Mouse (Mus musculus) stomach, embryonic 16.5 days (tissue): Measurements from ENCODE around the gene Myh7. TPM values are rescaled to one million over a fixed set of nuclear protein-coding genes. Genes with fewer than 3 reads are reported as not detected.
A peak's percentile ranks its signal among the peaks of the same experiment; 100 is the strongest.

Experiments
- ATAC-seq: fragments of 200-750 bp; cut with Nextera tagmentation; 2 replicates; pipeline ENCODE4 v1.8.0; 2017; ENCODE audit warnings: moderate number of reproducible peaks, moderate TSS enrichment; ENCODE audit not compliant: insufficient read depth, low FRiP score
- H3K27ac ChIP-seq: fragments of 300-500 bp; sonication (generic); 2 replicates; pipeline ENCODE4 v1.5.1; 2014; ENCODE audit warnings: low read length
- H3K27me3 ChIP-seq: fragments of 300-500 bp; sonication (generic); 2 replicates; pipeline ENCODE4 v1.6.1; 2014; ENCODE audit warnings: low read length, control low read depth, mixed read lengths; ENCODE audit not compliant: control insufficient read depth, insufficient read depth
- H3K36me3 ChIP-seq: fragments of 300-500 bp; sonication (generic); 2 replicates; pipeline ENCODE4 v1.6.1; 2014; ENCODE audit warnings: low read length; ENCODE audit not compliant: control insufficient read depth, insufficient read depth
- H3K4me1 ChIP-seq: fragments of 300-500 bp; sonication (generic); 2 replicates; pipeline ENCODE4 v1.6.1; 2014; ENCODE audit warnings: low read length, control low read depth, mixed read lengths; ENCODE audit not compliant: control insufficient read depth, insufficient read depth
- H3K4me2 ChIP-seq: fragments of 300-500 bp; sonication (generic); 2 replicates; pipeline ENCODE4 v1.6.1; 2014; ENCODE audit warnings: low read depth, low read length, mixed read lengths
- H3K4me3 ChIP-seq: fragments of 300-500 bp; sonication (generic); replicated peaks from 2 replicates; pipeline ENCODE4 v1.5.1; 2014; ENCODE audit warnings: mild to moderate bottlenecking, low read length
- H3K9ac ChIP-seq: fragments of 300-500 bp; sonication (generic); 2 replicates; pipeline ENCODE4 v1.6.1; 2014; ENCODE audit warnings: low read length
- H3K9me3 ChIP-seq: fragments of 300-500 bp; sonication (generic); replicated peaks from 2 replicates; pipeline ENCODE4 v1.6.1; 2016; ENCODE audit warnings: low read length, control low read depth; ENCODE audit not compliant: control insufficient read depth
- WGBS: fragments of 180-500 bp; shearing (Covaris S2); extraction: QIAGEN DNeasy Blood & Tissue Kit; methylation state at CpG from one replicate; pipeline ENCODE4 v1.1.7; 2014; 5-methylcytosine and 5-hydroxymethylcytosine counted together
- microRNA counts: library from miRNA; unstranded; fragments of <30 nt; microRNA quantifications from one replicate; lab custom pipeline; 2016
- microRNA-seq: library from miRNA; unstranded; fragments of <30 nt; microRNA quantifications from one replicate; pipeline ENCODE4, GENCODE M21; 2016
- polyA plus RNA-seq: library from polyadenylated mRNA; unstranded; fragments of >200 nt; fragmentation: Nextera tagmentation; extraction: Ambion mirVana; gene quantifications from 2 replicates; pipeline ENCODE4 v1.2.1, GENCODE M21; 2015

Myh7 gene
- polyA plus RNA-seq, 1 experiment from 2014 or later, result 25.7 TPM

DNA sequence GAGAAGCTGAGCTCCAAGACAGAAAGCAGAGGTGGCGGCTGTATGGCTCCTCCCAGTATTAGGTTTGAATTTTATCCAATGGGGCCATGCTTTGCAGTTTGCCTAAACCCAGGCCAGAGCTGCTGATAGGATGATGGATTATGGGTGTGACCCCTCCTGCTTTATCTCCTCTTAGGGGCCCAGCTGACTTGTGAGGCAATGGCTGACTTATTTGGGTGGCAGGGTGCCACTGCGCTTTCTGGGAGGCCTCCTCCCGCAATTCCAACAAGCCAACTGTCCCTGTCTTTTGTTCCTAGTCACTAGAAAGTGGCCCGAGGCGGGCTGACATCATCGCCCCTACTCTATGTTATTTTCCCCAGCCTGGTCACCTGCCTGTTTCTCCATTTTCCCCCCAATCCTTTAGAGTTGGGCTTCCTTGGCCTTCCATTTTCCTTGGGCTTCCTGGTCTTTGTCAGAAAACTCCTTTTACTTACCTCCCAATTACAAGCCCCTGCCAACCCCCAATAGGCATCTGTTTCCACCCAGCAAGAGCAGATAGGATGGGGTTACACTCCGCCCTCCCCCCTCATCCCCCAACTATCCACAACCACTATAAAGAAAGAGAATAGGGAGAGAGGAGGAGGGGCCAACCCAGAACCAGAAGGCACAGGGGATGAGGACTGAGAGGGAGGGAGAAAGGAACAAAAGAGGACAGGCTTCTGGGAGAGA is 69.6 kb downstream of the Myh7 start:
- Histone ChIP-seq H3K9ac (peak overlapping the region; percentile 94), H3K27ac (peak overlapping the region; percentile 100), H3K4me3 (peak overlapping the region; percentile 73), H3K27me3 (no peaks in the 10 kb centered on the region), H3K4me2 (peak overlapping the region; percentile 84), H3K4me1 (peaks cover 24% of the 10 kb centered on the region), H3K9me3 (no peaks in the 10 kb centered on the region), H3K36me3 (peaks cover 15% of the 10 kb centered on the region; the same call in 1 of the 2 replicates)
- peak; percentile 63 for ATAC-seq
- 13% methylated on average over 7 of the region's 7 CpGs for WGBS

MicroRNAs encoded within 50 kb of the gene (microRNA counts, 519-probe panel; counts per million panel counts)
- microRNA mmu-miR-208a (lab: Ali Mortazavi, UCI) (2,040 counts per million, percentile 41 among the panel's probes with 10 or more counts), microRNA mmu-miR-208b (lab: Ali Mortazavi, UCI) (2,239 counts per million, percentile 47 among the panel's probes with 10 or more counts)

Small RNAs within 50 kb of the gene (microRNA-seq; reads per million reads assigned to microRNA genes)
- gene Mir208a (4.5 reads per million, percentile 24 among the genes with 10 or more reads in this experiment), gene Mir208b (118 reads per million, percentile 57 among the genes with 10 or more reads in this experiment)

Other genes with a start within 250 kb of the Myh7 start
- 9.9 and 10.2 TPM in 2 replicates for gene Slc7a8, start 212.7 kb downstream of the Myh7 start, polyA plus RNA-seq
- not detected in 2 replicates for gene Rnf212b, start 180.5 kb downstream of the Myh7 start, polyA plus RNA-seq
- gene Homez, start 123.7 kb downstream of the Myh7 start, polyA plus RNA-seq, result 7.7 and 8.6 TPM in 2 replicates
- 1.2 TPM in 2 replicates for gene Ppp1r3e, start 117.1 kb downstream of the Myh7 start, polyA plus RNA-seq
- 4.0 and 4.2 TPM in 2 replicates for gene Bcl2l2, start 111.2 kb downstream of the Myh7 start, polyA plus RNA-seq
- 0.12 TPM in 1 of 2 replicates, not detected in the other for gene Gm20521, start 111.2 kb downstream of the Myh7 start, polyA plus RNA-seq
- 67.8 and 78.6 TPM in 2 replicates for gene Pabpn1, start 102.1 kb downstream of the Myh7 start, polyA plus RNA-seq
- 29.2 and 32.2 TPM in 2 replicates for gene Slc22a17, start 81.5 kb downstream of the Myh7 start, polyA plus RNA-seq
- 26.8 and 30.3 TPM in 2 replicates for gene Efs, start 68.5 kb downstream of the Myh7 start, polyA plus RNA-seq
- not detected in 2 replicates for gene Il25, start 61.9 kb downstream of the Myh7 start, polyA plus RNA-seq
- 3.4 and 4.9 TPM in 2 replicates for gene Cmtm5, start 58.4 kb downstream of the Myh7 start, polyA plus RNA-seq
- 0.56 and 2.1 TPM in 2 replicates for gene Myh6, start 27.7 kb downstream of the Myh7 start, polyA plus RNA-seq
- gene Gm17428, start 17.7 kb downstream of the Myh7 start, polyA plus RNA-seq, result not detected in 2 replicates
- gene Ngdn, start 20.8 kb upstream of the Myh7 start, polyA plus RNA-seq, result 74.7 and 74.9 TPM in 2 replicates
- gene Zfhx2, start 97.7 kb upstream of the Myh7 start, polyA plus RNA-seq, result 3.1 and 3.6 TPM in 2 replicates
- gene Thtpa, start 100.2 kb upstream of the Myh7 start, polyA plus RNA-seq, result 19.9 and 22.5 TPM in 2 replicates
- gene Ap1g2, start 112.0 kb upstream of the Myh7 start, polyA plus RNA-seq, result 46.2 and 54.8 TPM in 2 replicates
- 1.1 and 1.2 TPM in 2 replicates for gene Jph4, start 122.3 kb upstream of the Myh7 start, polyA plus RNA-seq
- gene Dhrs2, start 227.4 kb upstream of the Myh7 start, polyA plus RNA-seq, result 0.22 TPM in 1 of 2 replicates, not detected in the other